Mouse (Mus musculus) CH12.LX (cell line): Measurements from ENCODE around the gene Bri3.

Source experiments
- BHLHE40 ChIP-seq: IDR thresholded peaks from 2 replicates; pipeline ENCODE4 v1.6.1; 2011; ENCODE audit warnings: mild to moderate bottlenecking, low read depth, low read length, improper control_type of control experiment
- CHD2 ChIP-seq: IDR thresholded peaks from 2 replicates; pipeline ENCODE4 v1.6.1; 2011; ENCODE audit warnings: low read length, improper control_type of control experiment
- CTCF ChIP-seq, 2 experiments: IDR thresholded peaks in 1 of 2; conservative IDR thresholded peaks in 1 of 2; 2 replicates each; pipeline ENCODE4 v1.5.1; 2011 to 2012; ENCODE audit warnings: low read depth in 2 of 2, low read length in 2 of 2, improper control_type of control experiment in 1 of 2, inconsistent platforms in 1 of 2, mild to moderate bottlenecking in 1 of 2, moderate library complexity in 1 of 2
- GABPA ChIP-seq: IDR thresholded peaks from 2 replicates; pipeline ENCODE4 v1.6.1; 2012; ENCODE audit warnings: low read depth, low read length, improper control_type of control experiment, inconsistent platforms; ENCODE audit not compliant: insufficient replicate concordance
- MAFK ChIP-seq: IDR thresholded peaks from 2 replicates; pipeline ENCODE4 v1.6.1; 2011; ENCODE audit warnings: low read length, improper control_type of control experiment; ENCODE audit not compliant: insufficient replicate concordance
- NELFE ChIP-seq: IDR thresholded peaks from 2 replicates; pipeline ENCODE4 v1.6.1; 2011; ENCODE audit warnings: low read depth, low read length, improper control_type of control experiment
- POLR2A ChIP-seq: IDR thresholded peaks from 2 replicates; pipeline ENCODE4 v1.6.1; 2011; ENCODE audit warnings: low read depth, mild to moderate bottlenecking, improper control_type of control experiment, low read length
- SIN3A ChIP-seq: IDR thresholded peaks from 2 replicates; pipeline ENCODE4 v1.6.1; 2012; ENCODE audit warnings: low read length, improper control_type of control experiment, inconsistent platforms
- USF1 ChIP-seq: IDR thresholded peaks from 2 replicates; pipeline ENCODE4 v1.6.1; 2014; ENCODE audit warnings: low read depth, mild to moderate bottlenecking, inconsistent platforms, low read length, improper control_type of control experiment

DNA sequence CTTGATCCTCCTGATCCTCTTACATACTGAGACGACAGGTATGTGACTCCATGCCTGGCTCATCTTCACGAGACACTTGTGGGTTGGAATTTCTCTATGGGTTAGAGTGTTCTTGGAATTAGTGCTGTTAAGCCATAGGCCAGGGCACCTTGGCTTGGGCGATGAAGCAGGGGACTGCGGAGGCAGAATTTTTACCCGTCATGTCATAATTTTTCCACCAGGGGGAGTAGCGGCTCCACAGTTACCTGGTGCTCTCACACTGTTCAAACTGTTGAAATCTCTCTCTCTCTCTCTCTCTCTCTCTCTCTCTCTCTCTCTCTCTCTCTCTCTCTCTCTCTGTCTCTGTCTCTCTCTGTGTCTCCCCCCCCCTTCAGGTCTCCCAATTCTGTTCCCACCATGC, 143.6 kb downstream of the Bri3 start:
- TF ChIP-seq BHLHE40 (no peak), CTCF (conservative IDR thresholded peaks at IDR 0.05 in 1 of 2, IDR thresholded peaks at IDR 0.05 in 1 of 2; ENCODE audit: low read depth in 2 of 2, low read length in 2 of 2) (peak; percentile 49 to 64), SIN3A (no peak), POLR2A (no peak), GABPA (no peak), NELFE (no peak), USF1 (no peak), CHD2 (no peak), MAFK (no peak)
